Mouse (Mus musculus): ENCODE measurements at regions not wholly inside any gene's neighbourhood (a gene's known extent, or its start where the extent isn't known, plus 50 kb on each side); places are given as distances from the start of the nearest gene placed in this dataset.
"Not testable (repeated sequence)": the region's sequence is repeated elsewhere in the genome, so short reads cannot be mapped to it uniquely, and the experiment has no call there.

DNA sequence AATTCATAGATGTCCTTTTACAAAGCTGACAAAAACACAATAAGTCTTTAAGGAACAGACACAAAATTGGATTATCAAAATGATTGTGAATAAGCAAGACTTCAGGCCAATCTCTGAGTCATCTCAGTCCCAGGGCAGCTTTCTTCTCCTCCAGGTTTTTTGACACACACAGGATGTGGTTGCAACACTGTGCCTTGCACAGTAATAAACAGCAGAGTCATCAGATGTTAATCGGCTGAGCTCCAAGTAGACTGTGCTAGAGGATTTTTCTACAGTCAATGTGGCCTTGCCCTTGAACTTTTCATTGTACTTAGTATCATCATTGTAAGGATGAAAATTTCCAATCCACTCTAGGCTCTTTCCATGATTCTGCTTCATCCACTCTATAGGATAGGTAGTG, 1056.6 kb upstream of the Zfp386 start:
- peaks cover 3% of the 10 kb centered on the region; the same call in 1 of the 2 replicates for H3K9me3 ChIP-seq (ENCODE audit: control insufficient read depth, low read length)
- 90% methylated on average over 1 of the region's 1 CpGs for WGBS

DNA sequence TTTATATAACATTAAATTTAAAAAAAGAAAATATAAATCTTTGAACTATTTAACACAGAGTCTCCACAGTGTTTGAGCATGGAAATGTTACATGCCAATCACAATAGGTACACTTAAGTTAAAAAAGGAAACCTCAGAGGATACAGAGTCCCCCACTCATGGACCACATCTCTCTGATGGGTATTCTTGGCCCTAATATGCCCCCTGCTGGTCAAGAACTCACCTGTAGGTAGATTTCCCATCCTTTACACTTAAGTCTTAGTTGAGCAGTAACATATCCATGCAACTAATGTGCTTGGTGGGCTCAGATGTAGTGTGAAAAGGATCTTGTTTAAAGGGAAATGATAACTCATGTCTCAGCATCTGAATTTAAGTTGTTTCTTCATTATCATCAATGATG, 1050.7 kb upstream of the Zfp386 start:
- Histone ChIP-seq H3K9ac (ENCODE audit: low read length) (no peak overlapping the region), H3K27me3 (ENCODE audit: control insufficient read depth, insufficient read depth, low read depth, low read length) (no peaks in the 10 kb centered on the region), H3K4me3 (ENCODE audit: low read length) (no peak overlapping the region), H3K9me3 (ENCODE audit: control insufficient read depth, low read length) (no peaks in the 10 kb centered on the region; the same call in 1 of the 2 replicates), H3K4me1 (replicated peaks; ENCODE audit: control insufficient read depth, insufficient read depth, low read length) (no peaks in the 10 kb centered on the region), H3K27ac (ENCODE audit: low read length) (no peak overlapping the region), H3K4me2 (ENCODE audit: low read depth, low read length) (no peak overlapping the region), H3K36me3 (ENCODE audit: control insufficient read depth, insufficient read depth, low read length) (no peaks in the 10 kb centered on the region)
- no peak for ATAC-seq (ENCODE audit: low read depth)

More for the DNA sequence above, 1056.6 kb upstream of the Zfp386 start:
- Histone ChIP-seq H3K36me3 (ENCODE audit: control insufficient read depth, insufficient read depth, low read length) (no peaks in the 10 kb centered on the region), H3K4me3 (ENCODE audit: low read length) (no peak overlapping the region), H3K9ac (ENCODE audit: low read length) (no peak overlapping the region), H3K4me2 (ENCODE audit: low read depth, low read length) (no peak overlapping the region), H3K27ac (ENCODE audit: low read length) (no peak overlapping the region), H3K27me3 (ENCODE audit: control insufficient read depth, insufficient read depth, low read depth, low read length) (no peaks in the 10 kb centered on the region), H3K4me1 (replicated peaks; ENCODE audit: control insufficient read depth, insufficient read depth, low read length) (no peaks in the 10 kb centered on the region)
- ATAC-seq (ENCODE audit: low read depth) = no peak

DNA sequence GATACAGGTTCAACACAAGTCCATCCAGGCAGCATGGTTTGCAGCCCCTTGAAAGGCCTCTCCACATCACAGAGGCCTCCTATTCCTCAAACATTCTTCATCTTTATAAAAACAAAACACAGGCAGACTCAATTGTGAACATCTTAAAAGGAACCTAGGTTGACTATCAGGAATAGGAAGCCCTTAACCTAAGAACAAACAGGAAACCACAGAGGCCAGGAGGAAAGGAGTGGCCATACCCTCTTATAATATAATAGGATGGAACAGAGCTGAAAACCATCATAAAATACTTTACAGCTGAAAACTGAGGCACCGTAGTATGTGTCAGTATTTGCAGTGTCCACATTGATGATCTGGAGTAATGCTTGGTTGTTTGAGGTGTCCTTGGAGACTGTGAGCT, 1044.4 kb upstream of the Zfp386 start:
- Histone ChIP-seq H3K27ac (ENCODE audit: low read length) (no peak overlapping the region), H3K9ac (ENCODE audit: low read length) (no peak overlapping the region), H3K4me2 (ENCODE audit: low read depth, low read length) (no peak overlapping the region), H3K36me3 (ENCODE audit: control insufficient read depth, insufficient read depth, low read length) (no peaks in the 10 kb centered on the region), H3K4me3 (ENCODE audit: low read length) (no peak overlapping the region), H3K9me3 (ENCODE audit: control insufficient read depth, low read length) (no peaks in the 10 kb centered on the region; the same call in 1 of the 2 replicates), H3K4me1 (replicated peaks; ENCODE audit: control insufficient read depth, insufficient read depth, low read length) (no peaks in the 10 kb centered on the region), H3K27me3 (ENCODE audit: control insufficient read depth, insufficient read depth, low read depth, low read length) (no peaks in the 10 kb centered on the region)
- WGBS = 88% methylated on average over 1 of the region's 1 CpGs
- no peak for ATAC-seq (ENCODE audit: low read depth)

DNA sequence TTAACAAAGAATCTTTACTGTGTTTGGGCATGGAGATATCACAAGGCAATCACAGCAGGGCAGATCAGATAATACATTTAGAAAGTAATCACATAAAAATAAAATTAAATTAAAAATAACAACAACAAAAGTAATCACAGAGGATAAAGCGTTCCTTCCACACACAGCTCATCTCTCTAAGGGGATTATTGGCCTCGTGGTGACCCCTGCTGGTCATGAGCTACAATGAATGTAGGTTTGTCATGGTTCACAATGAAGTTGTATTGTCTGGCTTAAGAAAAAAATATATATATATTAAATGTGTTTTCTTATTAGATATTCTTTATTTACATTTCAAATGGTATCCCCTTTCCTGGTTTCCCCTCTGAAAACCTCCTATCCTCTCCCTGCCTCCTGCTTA, 1039.1 kb upstream of the Zfp386 start:
- Histone ChIP-seq H3K4me3 (ENCODE audit: low read length) (no peak overlapping the region), H3K9ac (ENCODE audit: low read length) (no peak overlapping the region), H3K27ac (ENCODE audit: low read length) (no peak overlapping the region), H3K36me3 (ENCODE audit: control insufficient read depth, insufficient read depth, low read length) (no peaks in the 10 kb centered on the region), H3K4me2 (ENCODE audit: low read depth, low read length) (no peak overlapping the region), H3K27me3 (ENCODE audit: control insufficient read depth, insufficient read depth, low read depth, low read length) (no peaks in the 10 kb centered on the region), H3K9me3 (ENCODE audit: control insufficient read depth, low read length) (peaks cover 2% of the 10 kb centered on the region; the same call in 1 of the 2 replicates), H3K4me1 (replicated peaks; ENCODE audit: control insufficient read depth, insufficient read depth, low read length) (no peaks in the 10 kb centered on the region)
- 52% methylated on average over 2 of the region's 2 CpGs for WGBS
- ATAC-seq (ENCODE audit: low read depth) = no peak

DNA sequence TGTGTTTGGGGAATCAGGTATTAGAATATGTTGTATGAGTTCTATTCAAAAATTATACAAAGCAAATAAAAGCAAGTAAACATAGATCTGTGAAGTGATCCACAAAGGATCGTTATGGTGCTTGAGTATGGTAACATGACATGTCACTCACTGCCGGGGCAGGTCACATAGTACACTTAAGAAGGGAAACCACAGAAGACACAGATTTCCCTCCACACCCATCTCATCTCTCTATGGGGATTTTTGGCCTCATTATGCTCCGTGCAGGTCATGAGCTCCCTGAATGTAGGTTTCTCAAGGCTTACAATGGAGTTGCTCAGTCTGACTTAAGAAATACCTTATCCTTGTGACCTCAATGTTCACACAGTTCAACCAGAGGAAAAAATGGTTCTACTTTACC, 1034.8 kb upstream of the Zfp386 start:
- H3K4me1 ChIP-seq (replicated peaks; ENCODE audit: control insufficient read depth, insufficient read depth, low read length) = no peaks in the 10 kb centered on the region
- no peak overlapping the region for H3K9ac ChIP-seq (ENCODE audit: low read length)
- 76% methylated on average over 3 of the region's 3 CpGs for WGBS
- no peaks in the 10 kb centered on the region for H3K36me3 ChIP-seq (ENCODE audit: control insufficient read depth, insufficient read depth, low read length)
- no peak overlapping the region for H3K27ac ChIP-seq (ENCODE audit: low read length)
- no peak overlapping the region for H3K4me2 ChIP-seq (ENCODE audit: low read depth, low read length)
- peaks cover 2% of the 10 kb centered on the region; the same call in 1 of the 2 replicates for H3K9me3 ChIP-seq (ENCODE audit: control insufficient read depth, low read length)
- no peaks in the 10 kb centered on the region for H3K27me3 ChIP-seq (ENCODE audit: control insufficient read depth, insufficient read depth, low read depth, low read length)
- no peak for ATAC-seq (ENCODE audit: low read depth)
- H3K4me3 ChIP-seq (ENCODE audit: low read length) = no peak overlapping the region

DNA sequence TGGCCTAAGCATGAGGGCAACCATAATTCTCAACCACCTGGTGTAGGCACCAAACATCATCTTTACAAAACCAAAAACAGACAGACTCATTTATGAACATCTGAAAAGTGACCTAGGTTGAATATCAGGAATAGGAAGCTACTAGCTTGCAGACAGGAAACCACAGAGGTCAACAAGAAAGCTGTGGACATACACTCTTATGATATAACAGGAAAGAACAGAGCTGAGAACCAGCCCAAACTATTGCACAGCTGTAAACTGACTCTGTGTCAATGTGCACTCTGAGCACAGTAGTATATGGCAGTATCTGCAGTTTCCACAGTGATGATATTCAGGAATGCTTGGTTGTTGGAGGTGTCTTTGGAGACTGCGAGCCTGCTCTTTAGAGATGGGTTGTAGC, 1023.8 kb upstream of the Zfp386 start:
- Histone ChIP-seq H3K9me3 (ENCODE audit: control insufficient read depth, low read length) (no peaks in the 10 kb centered on the region), H3K4me1 (replicated peaks; ENCODE audit: control insufficient read depth, insufficient read depth, low read length) (no peaks in the 10 kb centered on the region), H3K9ac (ENCODE audit: low read length) (no peak overlapping the region), H3K27ac (ENCODE audit: low read length) (no peak overlapping the region), H3K27me3 (ENCODE audit: control insufficient read depth, insufficient read depth, low read depth, low read length) (no peaks in the 10 kb centered on the region), H3K4me3 (ENCODE audit: low read length) (no peak overlapping the region), H3K4me2 (ENCODE audit: low read depth, low read length) (no peak overlapping the region), H3K36me3 (ENCODE audit: control insufficient read depth, insufficient read depth, low read length) (no peaks in the 10 kb centered on the region)
- 89% methylated on average over 1 of the region's 1 CpGs for WGBS
- ATAC-seq (ENCODE audit: low read depth) = no peak

DNA sequence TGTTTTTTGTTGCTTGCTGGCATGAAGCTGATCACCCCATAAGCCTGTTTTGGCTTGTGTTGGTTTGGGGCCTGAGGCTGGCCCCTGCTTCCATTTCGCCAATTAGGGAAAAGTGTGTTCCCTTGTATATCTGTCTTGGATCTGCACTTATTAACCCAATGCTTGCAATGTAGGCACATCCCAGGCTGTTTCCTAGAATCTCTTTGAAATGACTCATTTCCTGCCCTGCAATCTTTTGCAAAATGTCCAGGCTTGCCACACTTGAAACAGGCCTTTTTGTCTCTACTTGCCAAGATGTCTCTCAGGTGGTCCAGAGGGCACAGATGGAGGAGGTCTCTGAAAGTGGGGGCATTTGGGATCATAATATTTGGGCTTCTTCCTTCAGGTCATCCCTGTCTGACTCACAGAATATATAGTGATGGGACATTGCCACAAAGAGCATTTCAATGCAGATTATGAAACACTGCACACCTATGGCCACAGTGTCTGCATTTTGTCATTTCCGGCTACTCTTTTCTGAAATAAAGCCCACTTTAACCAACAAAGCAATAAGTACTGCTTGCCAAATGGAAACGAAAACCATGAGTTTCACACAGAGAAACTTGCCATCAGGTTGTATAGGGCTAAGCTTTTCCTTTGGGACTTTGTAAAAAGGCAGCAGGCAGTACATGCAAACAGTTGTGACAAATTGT, 1012.9 kb upstream of the Zfp386 start:
- Histone ChIP-seq H3K4me3 (ENCODE audit: low read length) (no peak overlapping the region), H3K36me3 (ENCODE audit: control insufficient read depth, insufficient read depth, low read length) (no peaks in the 10 kb centered on the region), H3K27me3 (ENCODE audit: control insufficient read depth, insufficient read depth, low read depth, low read length) (no peaks in the 10 kb centered on the region), H3K4me2 (ENCODE audit: low read depth, low read length) (no peak overlapping the region), H3K9ac (ENCODE audit: low read length) (no peak overlapping the region), H3K27ac (ENCODE audit: low read length) (no peak overlapping the region), H3K4me1 (replicated peaks; ENCODE audit: control insufficient read depth, insufficient read depth, low read length) (no peaks in the 10 kb centered on the region), H3K9me3 (ENCODE audit: control insufficient read depth, low read length) (peaks cover 4% of the 10 kb centered on the region; the same call in 1 of the 2 replicates)
- 63% methylated on average over 3 of the region's 3 CpGs for WGBS
- ATAC-seq (ENCODE audit: low read depth) = no peak

DNA sequence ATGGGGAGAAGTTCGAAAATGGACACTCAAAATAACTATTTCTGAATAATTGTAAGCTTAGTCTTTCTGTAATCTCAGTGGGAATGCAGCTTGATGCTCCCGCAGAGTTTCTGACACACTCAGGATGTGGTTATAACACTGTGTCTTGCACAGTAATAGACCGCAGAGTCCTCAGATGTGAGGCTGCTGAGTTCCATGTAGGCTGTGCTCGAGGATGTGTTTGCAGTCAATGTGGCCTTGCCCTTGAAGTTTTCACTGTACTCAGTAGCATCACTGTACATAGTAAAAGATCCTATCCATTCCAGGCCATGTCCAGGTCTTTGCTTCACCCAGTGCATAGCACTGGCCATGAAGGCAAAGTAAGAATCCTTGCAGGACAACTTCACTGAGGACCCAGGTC, 992.4 kb upstream of the Zfp386 start:
- WGBS = 71% methylated on average over 4 of the region's 4 CpGs
- H3K36me3 ChIP-seq (ENCODE audit: control insufficient read depth, insufficient read depth, low read length) = no peaks in the 10 kb centered on the region
- no peak for ATAC-seq (ENCODE audit: low read depth)
- H3K4me1 ChIP-seq (replicated peaks; ENCODE audit: control insufficient read depth, insufficient read depth, low read length) = no peaks in the 10 kb centered on the region
- no peak overlapping the region for H3K4me2 ChIP-seq (ENCODE audit: low read depth, low read length)
- H3K9me3 ChIP-seq (ENCODE audit: control insufficient read depth, low read length) = no peaks in the 10 kb centered on the region
- no peak overlapping the region for H3K4me3 ChIP-seq (ENCODE audit: low read length)
- H3K9ac ChIP-seq (ENCODE audit: low read length) = no peak overlapping the region
- no peak overlapping the region for H3K27ac ChIP-seq (ENCODE audit: low read length)
- no peaks in the 10 kb centered on the region for H3K27me3 ChIP-seq (ENCODE audit: control insufficient read depth, insufficient read depth, low read depth, low read length)

DNA sequence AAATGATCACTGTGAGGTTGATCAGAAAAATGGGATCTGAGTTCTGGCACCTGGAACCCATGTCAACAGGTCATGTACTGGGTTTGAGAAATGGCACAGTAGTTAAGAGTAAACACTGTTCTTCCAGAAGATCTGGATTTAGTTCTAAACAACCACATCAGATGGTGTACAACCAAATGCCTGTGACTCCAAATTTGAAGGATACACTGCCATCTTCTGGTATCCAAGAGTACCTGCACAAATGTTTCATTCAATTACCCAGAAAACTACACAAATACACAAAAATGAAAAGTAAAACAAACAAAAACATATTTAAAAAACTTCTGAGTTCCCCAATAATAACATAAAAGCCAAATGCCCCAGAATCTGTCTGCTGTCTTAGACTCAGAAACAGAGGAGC, 987.6 kb upstream of the Zfp386 start:
- not testable (repeated sequence) for ATAC-seq (ENCODE audit: low read depth); H3K27ac ChIP-seq (ENCODE audit: low read length); H3K36me3 ChIP-seq (ENCODE audit: control insufficient read depth, insufficient read depth, low read length); H3K9ac ChIP-seq (ENCODE audit: low read length); H3K4me1 ChIP-seq (replicated peaks; ENCODE audit: control insufficient read depth, insufficient read depth, low read length); H3K27me3 ChIP-seq (ENCODE audit: control insufficient read depth, insufficient read depth, low read depth, low read length); H3K4me3 ChIP-seq (ENCODE audit: low read length); H3K4me2 ChIP-seq (ENCODE audit: low read depth, low read length); H3K9me3 ChIP-seq (ENCODE audit: control insufficient read depth, low read length)

DNA sequence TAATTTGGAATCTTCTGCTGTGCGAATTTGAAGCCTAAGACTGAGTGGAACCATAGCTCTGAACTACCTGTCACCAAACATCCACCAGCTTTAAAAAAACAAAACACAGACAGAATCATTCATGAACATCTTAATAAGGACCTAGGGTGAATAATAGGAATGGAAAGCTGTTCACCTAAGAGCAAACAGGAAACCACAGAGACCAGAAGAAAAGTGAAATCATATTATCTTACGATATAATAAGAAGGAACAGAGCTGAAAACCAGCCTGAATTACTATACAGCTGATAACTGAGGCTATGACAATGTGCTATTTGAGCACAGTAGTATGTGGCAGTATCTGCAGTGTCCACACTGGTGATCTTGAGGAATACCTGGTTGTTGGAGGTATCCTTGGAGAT, 980.3 kb upstream of the Zfp386 start:
- Histone ChIP-seq H3K4me3 (ENCODE audit: low read length) (no peak overlapping the region), H3K27me3 (ENCODE audit: control insufficient read depth, insufficient read depth, low read depth, low read length) (no peaks in the 10 kb centered on the region), H3K9me3 (ENCODE audit: control insufficient read depth, low read length) (no peaks in the 10 kb centered on the region), H3K4me2 (ENCODE audit: low read depth, low read length) (no peak overlapping the region), H3K36me3 (ENCODE audit: control insufficient read depth, insufficient read depth, low read length) (no peaks in the 10 kb centered on the region), H3K27ac (ENCODE audit: low read length) (no peak overlapping the region), H3K9ac (ENCODE audit: low read length) (no peak overlapping the region), H3K4me1 (replicated peaks; ENCODE audit: control insufficient read depth, insufficient read depth, low read length) (no peaks in the 10 kb centered on the region)
- no peak for ATAC-seq (ENCODE audit: low read depth)
- WGBS = 74% methylated on average over 2 of the region's 2 CpGs
